Mouse (Mus musculus) MEL (cell line): ENCODE measurements at regions not wholly inside any gene's neighbourhood (a gene's known extent, or its start where the extent isn't known, plus 50 kb on each side); places are given as distances from the start of the nearest gene placed in this dataset.

Source experiments
- CHD1 ChIP-seq: IDR thresholded peaks from 2 replicates; pipeline ENCODE4 v1.6.1; 2012; ENCODE audit warnings: low read depth, mild to moderate bottlenecking, inconsistent platforms, low read length, improper control_type of control experiment
- E2F4 ChIP-seq: IDR thresholded peaks from 2 replicates; pipeline ENCODE4 v1.6.1; 2011; ENCODE audit warnings: low read depth, low read length, improper control_type of control experiment, borderline replicate concordance
- GABPA ChIP-seq: IDR thresholded peaks from 2 replicates; pipeline ENCODE4 v1.6.1; 2012; ENCODE audit warnings: low read depth, mild to moderate bottlenecking, inconsistent platforms, low read length, improper control_type of control experiment, moderate library complexity
- GATA1 ChIP-seq: IDR thresholded peaks from 2 replicates; pipeline ENCODE4 v1.6.1; 2011; ENCODE audit warnings: low read depth, low read length, improper control_type of control experiment
- POLR2A ChIP-seq, 2 experiments: IDR thresholded peaks; 2 replicates each; pipeline ENCODE4 v1.6.1; 2011 to 2012; ENCODE audit warnings: low read length in 2 of 2, mild to moderate bottlenecking in 2 of 2, control low read depth in 1 of 2, improper control_type of control experiment in 1 of 2, low read depth in 1 of 2, moderate library complexity in 1 of 2; ENCODE audit not compliant: control insufficient read depth in 1 of 2, insufficient read depth in 1 of 2, poor library complexity in 1 of 2
- USF2 ChIP-seq, 2 experiments: IDR thresholded peaks; 2 replicates each; pipeline ENCODE4 v1.6.1; 2011 to 2012; ENCODE audit warnings: improper control_type of control experiment in 2 of 2, low read length in 2 of 2, borderline replicate concordance in 1 of 2, inconsistent platforms in 1 of 2, low read depth in 1 of 2, mild to moderate bottlenecking in 1 of 2; ENCODE audit not compliant: insufficient read depth in 1 of 2

DNA sequence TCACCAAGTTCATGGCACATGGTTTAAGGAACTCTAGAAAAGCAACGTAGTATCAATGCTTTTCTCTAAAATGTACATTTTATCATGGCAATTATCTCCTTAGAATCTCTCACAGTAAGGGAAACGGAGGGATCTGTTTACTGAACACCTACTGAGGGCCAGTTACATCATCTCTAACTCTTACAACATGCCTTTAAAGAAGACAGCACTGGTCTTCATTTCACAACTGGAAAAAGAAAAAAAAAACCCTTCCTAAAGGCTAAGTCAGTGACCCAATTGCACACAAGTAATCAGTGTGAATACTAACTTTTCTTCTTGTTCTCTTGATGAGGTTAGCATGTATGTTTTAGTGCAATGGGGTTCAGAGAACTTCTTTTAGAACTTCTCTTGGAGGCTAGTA lies 204.2 kb downstream of the Nuak1 start:
- TF ChIP-seq GATA1 (no peak), GABPA (no peak), CHD1 (no peak), USF2 (IDR thresholded peaks at IDR 0.05; ENCODE audit: borderline replicate concordance in 1 of 2, insufficient read depth in 1 of 2, low read depth in 1 of 2, low read length in 2 of 2) (no peak), POLR2A (IDR thresholded peaks at IDR 0.05; ENCODE audit: control insufficient read depth in 1 of 2, insufficient read depth in 1 of 2, low read depth in 1 of 2, low read length in 2 of 2, poor library complexity in 1 of 2) (no peak), E2F4 (no peak)
